Mouse (Mus musculus) thymus, postnatal 36 days (tissue): ENCODE results near the gene Stab2.
A peak's percentile ranks its signal among the peaks of the same experiment; 100 is the strongest.

Experiments
- DNase-seq, 2 experiments: peaks; one replicate each; pipeline ENCODE4 v3.0.0; 2022; ENCODE audit warnings: mixed read lengths in 2 of 2

Gene Stab2

GRCm38 (mm10) chr10:86989838-86990237 is 18.0 kb downstream of the Stab2 start:
- no peak for DNase-seq

- peak; percentile 15 to 18 for DNase-seq
Observed at GRCm38 (mm10) chr10:86976001-86976726, 31.7 kb downstream of the Stab2 start.

- no peak for DNase-seq
Observed at GRCm38 (mm10) chr10:86973276-86973675, 34.5 kb downstream of the Stab2 start.

- no peak for DNase-seq
Observed at GRCm38 (mm10) chr10:86972503-86972826, 35.4 kb downstream of the Stab2 start.

GRCm38 (mm10) chr10:86971680-86972502 is 35.9 kb downstream of the Stab2 start:
- DNase-seq = peak; percentile 6 to 22

- DNase-seq = no peak
Observed at GRCm38 (mm10) chr10:86969346-86969745, 38.5 kb downstream of the Stab2 start.

- no peak for DNase-seq
Observed at GRCm38 (mm10) chr10:86961542-86962466, 46.0 kb downstream of the Stab2 start.

GRCm38 (mm10) chr10:86955299-86955698 is 52.5 kb downstream of the Stab2 start:
- DNase-seq = no peak

GRCm38 (mm10) chr10:86952696-86953095 is 55.1 kb downstream of the Stab2 start:
- DNase-seq = no peak

- no peak for DNase-seq
Observed at GRCm38 (mm10) chr10:86950806-86951205, 57.0 kb downstream of the Stab2 start.

GRCm38 (mm10) chr10:86949886-86950285 is 57.9 kb downstream of the Stab2 start:
- DNase-seq = no peak

GRCm38 (mm10) chr10:86947541-86947940 is 60.3 kb downstream of the Stab2 start:
- no peak for DNase-seq

GRCm38 (mm10) chr10:86940591-86940990 is 67.2 kb downstream of the Stab2 start:
- DNase-seq = no peak

- DNase-seq = no peak
Observed at GRCm38 (mm10) chr10:86934376-86934775, 73.4 kb downstream of the Stab2 start.

GRCm38 (mm10) chr10:86933906-86934305 is 73.9 kb downstream of the Stab2 start:
- DNase-seq = no peak

GRCm38 (mm10) chr10:86933180-86933695 is 74.6 kb downstream of the Stab2 start:
- DNase-seq = peak in 1 of 2 experiments; percentile 13

- DNase-seq = no peak
Observed at GRCm38 (mm10) chr10:86923602-86924001, 84.2 kb downstream of the Stab2 start.

GRCm38 (mm10) chr10:86915595-86915994 is 92.2 kb downstream of the Stab2 start:
- DNase-seq = no peak

GRCm38 (mm10) chr10:86908562-86908961 is 99.3 kb downstream of the Stab2 start:
- no peak for DNase-seq

GRCm38 (mm10) chr10:86907043-86907442 is 100.8 kb downstream of the Stab2 start:
- DNase-seq = no peak

GRCm38 (mm10) chr10:86895531-86895930 is 112.3 kb downstream of the Stab2 start:
- no peak for DNase-seq

- no peak for DNase-seq
Observed at GRCm38 (mm10) chr10:86891066-86891465, 116.8 kb downstream of the Stab2 start.
